Mouse (Mus musculus): ENCODE measurements at regions not wholly inside any gene's neighbourhood (a gene's known extent, or its start where the extent isn't known, plus 50 kb on each side); places are given as distances from the start of the nearest gene placed in this dataset.
"Not testable (repeated sequence)": the region's sequence is repeated elsewhere in the genome, so short reads cannot be mapped to it uniquely, and the experiment has no call there.

- no peak for DNase-seq
Measured at GRCm38 (mm10) chr8:86275699-86276098, 304.8 kb downstream of the Abcc12 start.

- DNase-seq = no peak
Measured at GRCm38 (mm10) chr8:86273811-86274210, 306.7 kb downstream of the Abcc12 start.

GRCm38 (mm10) chr8:86272626-86273025 is 307.9 kb downstream of the Abcc12 start:
- DNase-seq = no peak

- no peak for DNase-seq
Measured at GRCm38 (mm10) chr8:86271477-86271876, 309.0 kb downstream of the Abcc12 start.

GRCm38 (mm10) chr8:86258011-86258410 is 322.5 kb downstream of the Abcc12 start:
- DNase-seq = no peak

- no peak for DNase-seq
Measured at GRCm38 (mm10) chr8:86255431-86255830, 325.1 kb downstream of the Abcc12 start.

- no peak for DNase-seq
Measured at GRCm38 (mm10) chr8:86254680-86255079, 325.8 kb downstream of the Abcc12 start.

- no peak for DNase-seq
Measured at GRCm38 (mm10) chr8:86252696-86253355, 327.7 kb downstream of the Abcc12 start.

- no peak for DNase-seq
Measured at GRCm38 (mm10) chr8:86234696-86235095, 345.8 kb downstream of the Abcc12 start.

- not testable (repeated sequence) for DNase-seq
Measured at GRCm38 (mm10) chr8:86231994-86232393, 348.5 kb downstream of the Abcc12 start.

- no peak for DNase-seq
Measured at GRCm38 (mm10) chr8:86224851-86225250, 355.6 kb downstream of the Abcc12 start.

GRCm38 (mm10) chr8:86222715-86223114 is 357.8 kb downstream of the Abcc12 start:
- no peak for DNase-seq

- DNase-seq = no peak
Measured at GRCm38 (mm10) chr8:86222228-86222627, 358.3 kb downstream of the Abcc12 start.

GRCm38 (mm10) chr8:86214399-86214798 is 366.1 kb downstream of the Abcc12 start:
- no peak for DNase-seq

- no peak for DNase-seq
Measured at GRCm38 (mm10) chr8:86212461-86212860, 368.0 kb downstream of the Abcc12 start.

GRCm38 (mm10) chr8:86208812-86209262 is 368.1 kb downstream of the Phkb start:
- DNase-seq = no peak

- no peak for DNase-seq
Measured at GRCm38 (mm10) chr8:86204421-86205229, 363.9 kb downstream of the Phkb start.

- DNase-seq = no peak
Measured at GRCm38 (mm10) chr8:86203107-86203506, 362.3 kb downstream of the Phkb start.

GRCm38 (mm10) chr8:86201830-86202229 is 361.1 kb downstream of the Phkb start:
- no peak for DNase-seq

- DNase-seq = no peak
Measured at GRCm38 (mm10) chr8:86192262-86192661, 351.5 kb downstream of the Phkb start.

- no peak for DNase-seq
Measured at GRCm38 (mm10) chr8:86184671-86185070, 343.9 kb downstream of the Phkb start.

- no peak for DNase-seq
Measured at GRCm38 (mm10) chr8:86180793-86181192, 340.0 kb downstream of the Phkb start.

GRCm38 (mm10) chr8:86170091-86170490 is 329.3 kb downstream of the Phkb start:
- no peak for DNase-seq

- DNase-seq = no peak
Measured at GRCm38 (mm10) chr8:86164818-86165217, 324.1 kb downstream of the Phkb start.

Data from gastrocnemius, postnatal 25 days (tissue).